Mouse (Mus musculus): ENCODE data around the gene Olfr597.
"Not testable (repeated sequence)": the region's sequence is repeated elsewhere in the genome, so short reads cannot be mapped to it uniquely, and the experiment has no call there.

Olfr597 gene

DNA sequence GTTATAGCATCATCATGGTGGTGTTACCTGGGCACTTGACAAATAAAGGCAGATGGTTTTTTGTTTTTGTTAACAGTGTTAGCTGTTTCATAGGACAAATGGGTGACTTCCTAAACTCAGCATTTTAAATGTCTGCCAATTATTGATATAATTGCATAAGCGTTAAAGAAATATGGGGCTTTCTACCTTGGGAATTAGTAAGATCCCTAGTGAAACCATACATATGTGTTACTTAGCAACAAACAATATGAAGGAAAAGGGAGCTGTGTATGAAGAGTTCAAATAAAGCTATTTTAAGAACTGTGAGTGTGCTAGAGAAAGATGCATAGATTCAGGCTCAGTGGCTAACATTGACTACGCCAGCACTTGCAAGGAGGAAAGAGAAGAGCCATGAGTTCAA lies at the start of gene Olfr597:
Gene Olfr597 (plus strand): TSS at position 301 of the 400 bp plus-strand sequence.
- not testable (repeated sequence) for DNase-seq

DNA sequence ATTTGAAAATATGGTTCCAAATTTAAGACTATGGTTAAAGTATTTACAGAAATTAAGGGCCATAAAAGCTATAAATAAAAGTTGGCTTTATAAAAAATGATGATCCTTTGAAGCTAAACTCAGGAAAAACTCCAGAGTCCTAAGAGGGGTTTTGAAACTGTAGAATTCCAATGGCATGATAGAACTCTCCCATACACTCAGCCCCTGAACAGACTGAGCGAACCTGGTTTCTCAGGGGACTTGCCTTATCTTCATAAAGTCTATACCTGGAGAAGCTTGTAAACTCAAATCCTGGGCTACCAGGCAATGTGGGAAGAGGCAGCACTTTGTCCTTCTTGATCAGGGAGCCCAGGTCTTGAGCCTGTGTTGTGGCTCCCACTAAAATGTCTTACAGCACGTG lies 10.8 kb upstream of the Olfr597 start, which contains the start of gene Olfr596:
Gene Olfr596 (plus strand): TSS at position 301 of the 400 bp plus-strand sequence.
- DNase-seq, result not testable (repeated sequence)

DNA sequence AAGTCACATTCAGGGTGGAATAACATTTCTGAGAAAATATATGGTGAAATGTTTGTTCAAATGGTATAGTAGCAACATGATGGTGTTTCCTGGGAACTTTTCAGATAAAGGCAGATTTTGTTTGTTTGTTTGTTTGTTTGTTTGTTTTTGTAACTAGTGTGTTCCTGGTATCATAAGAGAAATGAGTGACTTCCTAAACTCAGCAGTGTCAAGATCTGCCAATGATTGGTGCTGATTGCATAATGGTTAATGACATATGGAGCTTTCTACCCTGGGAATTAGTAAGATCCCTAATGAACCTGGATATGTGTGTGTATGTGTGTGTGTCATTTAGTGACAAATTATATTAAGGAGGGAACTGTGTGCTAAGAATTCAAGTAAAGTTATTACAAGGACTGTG lies 7.2 kb downstream of the Olfr597 start, which contains the start of gene Olfr598:
Gene Olfr598 (plus strand): TSS at position 301 of the 400 bp plus-strand sequence.
- no peak for DNase-seq

DNA sequence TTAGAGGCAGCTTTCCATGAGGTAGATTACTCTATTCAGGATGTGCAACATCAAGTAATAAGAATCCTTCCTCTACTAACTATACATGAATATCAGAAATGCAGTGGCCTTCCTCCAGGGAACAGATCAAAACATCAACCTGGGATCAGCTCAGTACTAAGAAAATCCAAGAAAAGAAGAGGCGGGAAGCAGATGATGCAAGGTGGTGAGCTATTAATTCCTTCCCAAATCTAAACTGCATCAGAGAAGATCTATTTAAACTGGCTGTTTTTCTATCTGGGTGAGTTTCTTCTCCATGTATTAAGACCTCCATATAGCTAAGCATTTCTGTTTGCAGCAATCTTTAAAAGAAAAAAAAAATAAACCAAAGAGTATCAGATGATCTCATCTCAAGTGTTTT lies 19.5 kb downstream of the Olfr597 start, which contains the start of gene Olfr599:
Gene Olfr599 (plus strand): TSS at position 301 of the 400 bp plus-strand sequence.
- DNase-seq, result no peak

DNA sequence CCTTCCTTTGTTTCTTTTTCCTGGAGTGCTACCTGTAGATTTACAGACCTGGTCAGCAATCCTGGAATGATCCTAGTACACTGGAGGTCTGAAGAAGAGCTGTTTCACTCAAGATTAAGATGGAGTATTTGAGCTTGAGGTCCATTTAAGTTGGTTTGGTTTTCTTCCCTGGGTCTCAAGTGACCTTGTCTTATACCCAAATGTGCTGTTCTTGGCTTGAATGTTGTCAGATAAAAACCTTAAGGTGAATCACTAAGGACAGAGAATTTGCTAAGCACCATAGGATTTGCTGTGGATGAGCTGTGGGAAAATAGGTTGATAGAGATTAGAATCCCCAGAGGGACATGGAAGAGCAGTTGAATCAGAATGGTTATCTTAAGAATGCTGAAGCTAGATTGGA lies 33.5 kb downstream of the Olfr597 start, which contains the start of gene Olfr600:
Gene Olfr600 (minus strand): TSS at position 101 of the 400 bp plus-strand sequence.
- no peak for DNase-seq

DNA sequence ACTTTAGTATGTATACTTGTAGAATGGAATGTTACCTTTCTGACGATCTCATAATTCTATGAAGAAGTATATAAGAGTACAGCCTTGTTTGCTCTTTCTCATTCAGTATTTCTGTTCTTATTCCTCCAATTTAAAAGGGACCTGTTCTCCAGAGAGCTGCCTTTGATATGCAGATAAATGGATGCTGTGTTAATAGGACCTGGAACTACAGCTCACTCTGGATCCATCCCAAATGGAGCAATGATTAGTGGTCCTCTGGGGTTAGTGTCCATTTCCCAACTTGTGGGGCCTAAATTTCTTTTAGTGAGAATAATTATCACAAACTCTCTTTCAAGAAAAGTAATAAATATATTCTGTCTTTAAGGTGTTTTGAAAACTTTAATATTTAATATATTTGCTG lies 46.4 kb downstream of the Olfr597 start, which contains the start of gene Olfr601:
Gene Olfr601 (minus strand): TSS at position 101 of the 400 bp plus-strand sequence.
- no peak for DNase-seq
